Mouse (Mus musculus) frontal cortex, adult (tissue): ENCODE results near the gene Lpp.

Experiments used
- ATAC-seq: cut with Nextera tagmentation; 2 replicates; pipeline ENCODE4 v1.9.2; 2017; ENCODE audit warnings: mild to moderate bottlenecking, moderate library complexity, mixed read lengths; ENCODE audit not compliant: low TSS enrichment

Lpp gene

DNA sequence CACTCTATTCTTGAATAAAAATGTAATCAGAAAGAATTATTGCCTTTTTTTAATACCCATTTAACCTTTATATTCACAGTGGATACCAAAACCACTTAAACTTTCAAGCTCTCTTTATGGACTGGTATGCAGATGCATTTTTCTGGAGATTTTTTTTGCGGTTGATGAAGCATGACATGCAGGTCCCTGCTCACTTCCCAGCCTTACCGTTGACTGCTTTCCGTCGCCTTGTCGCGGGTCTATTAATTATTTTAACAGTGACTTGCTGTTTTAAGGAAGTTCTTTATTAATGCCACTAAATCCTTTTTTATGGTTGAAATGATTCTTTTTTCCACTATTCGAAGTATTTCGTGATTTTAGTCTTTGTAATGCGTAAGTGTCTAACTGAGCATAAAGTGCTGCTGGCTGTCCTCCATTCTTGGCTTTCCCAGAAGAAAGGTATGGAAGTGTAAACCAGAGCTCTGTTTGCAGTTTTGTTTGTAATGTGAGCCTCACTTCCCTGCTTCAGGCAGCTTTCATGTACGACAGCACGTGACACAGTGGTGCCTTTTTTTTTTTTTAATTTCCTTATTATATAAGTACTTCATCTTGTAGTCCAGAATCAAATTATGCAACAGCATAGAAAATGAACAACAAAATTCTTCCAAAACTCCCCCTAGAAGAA lies 526.2 kb downstream of the Lpp start:
- ATAC-seq = no peak

- ATAC-seq = no peak
Measured at GRCm38 (mm10) chr16:24930070-24930469, 536.8 kb downstream of the Lpp start.

- no peak for ATAC-seq
Measured at GRCm38 (mm10) chr16:24930621-24931020, 537.3 kb downstream of the Lpp start.

DNA sequence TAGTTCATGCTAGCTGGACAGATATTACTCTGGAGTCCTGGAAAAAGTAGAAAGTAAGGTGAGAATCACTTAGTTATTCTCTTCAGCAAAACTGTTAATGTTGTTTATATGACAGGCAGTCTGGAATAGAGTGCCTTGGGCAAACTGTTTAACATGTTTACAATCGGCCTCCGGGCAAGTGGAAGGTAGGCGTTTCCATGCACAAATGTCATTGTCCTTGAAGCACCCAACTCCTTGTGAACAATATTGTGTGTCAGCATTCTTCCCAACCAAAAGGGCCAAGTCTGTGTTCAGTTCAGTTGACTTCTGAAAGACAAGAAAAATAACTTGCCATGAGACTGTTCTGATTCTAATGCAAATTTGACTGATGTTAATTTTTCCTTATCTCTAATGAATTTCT lies 539.5 kb downstream of the Lpp start:
- ATAC-seq = no peak

DNA sequence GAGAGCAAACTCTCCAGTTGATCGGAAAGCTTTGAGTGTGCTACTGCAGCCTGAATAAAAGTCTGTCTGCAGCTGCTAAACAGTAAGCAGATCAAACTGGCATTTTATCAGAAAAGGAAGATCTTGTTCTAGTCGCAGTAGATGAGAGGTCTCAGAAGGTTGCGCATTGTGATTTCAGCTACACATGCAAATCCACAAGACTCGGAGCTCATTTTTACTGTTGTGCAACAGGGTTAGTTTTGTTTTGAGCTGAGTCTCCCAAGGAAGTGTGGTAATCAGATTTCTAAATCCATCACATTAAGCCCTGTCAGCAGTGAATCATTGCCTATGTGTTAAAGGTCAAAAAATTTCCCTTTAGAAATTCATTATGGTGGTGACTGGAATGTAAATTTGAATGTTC lies 540.4 kb downstream of the Lpp start:
- ATAC-seq = no peak

- no peak for ATAC-seq
Measured at GRCm38 (mm10) chr16:24941306-24942160, 548.2 kb downstream of the Lpp start.

DNA sequence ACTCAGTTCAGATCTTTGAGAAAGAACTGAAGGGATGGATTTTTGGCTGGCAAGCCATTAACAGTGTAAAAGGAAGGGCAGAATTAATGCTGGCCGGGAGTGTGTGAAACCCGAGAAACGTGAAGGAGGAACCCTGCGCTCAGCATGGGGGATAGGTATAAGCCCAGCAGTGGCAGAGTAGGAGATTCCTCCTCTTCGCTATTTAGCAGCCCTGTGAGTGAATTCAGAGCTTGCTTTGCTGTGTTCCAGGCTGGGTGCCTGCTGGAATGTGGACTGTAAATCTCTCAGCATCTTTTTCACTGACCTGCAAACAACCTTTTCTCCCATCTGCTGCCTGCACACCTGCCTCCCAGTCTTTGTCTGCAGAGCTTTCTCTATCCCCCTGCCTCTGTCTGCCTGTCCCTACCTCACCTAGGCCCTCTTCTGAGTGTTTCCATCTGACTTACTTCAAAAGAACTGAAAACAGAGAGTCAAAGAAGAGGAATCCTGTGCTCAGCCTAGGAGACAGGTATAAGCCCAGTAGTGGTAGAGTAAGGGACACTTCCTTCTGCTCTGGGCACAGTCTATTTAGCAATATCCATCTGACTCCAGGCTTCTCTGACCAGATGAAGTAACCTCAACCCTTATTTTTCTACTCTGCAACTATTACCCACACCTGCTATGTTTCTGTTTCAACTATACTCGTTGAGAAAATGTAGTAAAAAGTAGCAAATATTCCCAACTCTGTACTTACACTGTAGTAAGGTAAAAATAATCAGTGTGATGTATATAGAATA lies 550.4 kb downstream of the Lpp start:
- ATAC-seq = no peak

DNA sequence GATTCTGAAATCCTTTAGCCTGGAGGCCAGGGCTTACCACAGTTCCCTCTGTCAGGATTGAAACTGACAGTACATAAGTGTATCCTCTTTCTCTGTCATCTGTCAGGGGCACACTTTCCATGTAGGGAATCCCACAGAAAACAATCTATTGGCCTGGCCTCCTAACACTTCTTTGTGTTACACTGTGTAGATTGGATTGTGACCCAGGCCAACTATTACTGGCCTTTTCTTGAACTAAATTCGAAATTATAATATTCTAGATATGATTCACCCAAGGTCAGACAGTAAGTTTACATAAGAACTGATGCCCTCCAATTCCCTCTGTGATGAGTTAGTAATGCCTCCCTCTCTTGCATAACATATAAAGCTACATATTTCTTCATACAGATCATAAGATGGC lies 553.0 kb downstream of the Lpp start:
- no peak for ATAC-seq

- ATAC-seq = no peak
Measured at GRCm38 (mm10) chr16:24947485-24947884, 554.2 kb downstream of the Lpp start.

GRCm38 (mm10) chr16:24948091-24948690 lies 554.9 kb downstream of the Lpp start:
- ATAC-seq = no peak

- ATAC-seq = no peak
Measured at GRCm38 (mm10) chr16:24949265-24949664, 556.0 kb downstream of the Lpp start.

DNA sequence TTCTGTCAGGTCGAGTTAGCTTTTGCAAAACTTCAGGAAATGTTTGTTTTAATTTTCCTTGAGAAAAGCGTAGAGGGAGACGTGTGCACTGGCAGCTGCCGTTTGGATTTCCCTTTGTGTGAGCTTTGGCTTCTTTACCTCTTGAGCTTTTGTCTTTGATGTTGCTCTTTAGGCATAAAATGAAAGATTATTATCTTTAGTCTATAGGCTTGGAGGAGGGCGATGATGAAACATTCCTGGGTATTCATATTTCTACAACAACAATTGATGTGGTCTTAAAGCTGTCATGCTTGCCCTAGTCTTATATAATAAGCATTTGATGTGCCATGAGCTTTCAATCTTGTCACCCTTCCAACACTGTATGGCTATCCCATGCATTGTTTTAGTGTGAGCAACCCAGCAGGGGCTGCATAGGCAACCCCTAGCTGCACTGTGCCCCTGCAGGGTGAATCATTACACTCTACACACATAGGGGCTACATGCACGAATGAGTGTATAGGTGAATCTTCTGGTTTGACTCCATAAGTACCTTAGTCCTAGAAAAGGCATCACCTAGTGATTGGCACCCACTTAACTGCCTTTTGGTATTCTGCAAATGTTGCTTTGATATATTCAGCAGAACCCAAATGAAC lies 556.9 kb downstream of the Lpp start:
- no peak for ATAC-seq

DNA sequence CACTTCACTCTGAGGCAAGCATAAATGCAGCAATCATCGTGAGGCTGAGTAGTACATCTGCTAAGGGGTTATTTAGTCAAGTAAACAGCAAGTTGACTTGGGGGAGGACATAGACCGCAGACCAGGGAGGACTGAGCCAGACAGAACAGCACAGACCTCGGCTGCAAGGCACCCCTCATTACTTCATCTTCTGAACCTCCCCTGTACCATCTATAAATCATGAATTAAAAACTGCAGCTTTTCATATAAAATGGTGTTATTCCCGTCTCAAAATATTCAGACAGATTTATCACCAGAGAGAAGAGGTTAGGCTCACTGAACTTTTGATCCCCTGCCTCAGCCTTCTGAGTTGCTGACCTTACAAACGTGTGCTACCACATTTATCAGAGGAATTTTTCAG lies 558.6 kb downstream of the Lpp start:
- no peak for ATAC-seq

DNA sequence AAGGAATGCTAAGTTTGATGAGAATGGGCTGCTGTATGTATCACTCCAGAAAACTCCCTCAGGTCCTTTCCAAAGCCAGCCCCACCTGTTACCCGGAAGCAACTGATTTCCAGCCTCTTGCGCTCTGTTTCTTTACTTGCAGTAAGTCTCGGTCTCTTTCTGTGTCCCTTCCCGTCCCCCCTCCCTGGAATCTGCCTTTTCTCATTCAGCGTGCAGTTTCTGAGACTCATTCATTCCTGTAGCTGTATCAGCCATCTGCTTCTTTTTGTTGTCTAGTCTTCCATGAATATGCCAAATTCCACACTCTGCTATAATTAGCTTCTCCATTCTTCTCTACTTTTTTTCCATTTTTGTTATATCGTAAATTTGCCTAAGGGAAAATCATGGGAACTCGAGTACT lies 561.7 kb downstream of the Lpp start:
- peak; percentile 57 for ATAC-seq

DNA sequence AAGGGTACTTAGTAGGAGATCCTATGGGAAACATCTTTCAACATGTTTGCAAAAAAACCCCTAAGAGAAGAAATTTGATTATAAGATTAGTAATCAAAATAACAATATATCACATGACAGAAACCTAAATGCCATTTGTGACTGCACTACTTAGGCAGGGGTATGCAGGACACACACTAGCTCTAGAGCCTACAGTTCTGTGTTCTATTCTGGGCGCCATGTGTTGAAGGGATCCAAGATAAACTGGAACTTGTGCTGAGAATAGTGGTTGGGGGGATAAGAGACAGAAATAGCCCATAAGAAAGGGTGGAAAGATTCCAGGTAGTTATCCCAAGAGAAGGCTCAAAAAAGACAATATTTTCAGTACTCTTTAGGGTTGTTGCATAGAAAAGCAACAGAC lies 565.4 kb downstream of the Lpp start:
- ATAC-seq = no peak

DNA sequence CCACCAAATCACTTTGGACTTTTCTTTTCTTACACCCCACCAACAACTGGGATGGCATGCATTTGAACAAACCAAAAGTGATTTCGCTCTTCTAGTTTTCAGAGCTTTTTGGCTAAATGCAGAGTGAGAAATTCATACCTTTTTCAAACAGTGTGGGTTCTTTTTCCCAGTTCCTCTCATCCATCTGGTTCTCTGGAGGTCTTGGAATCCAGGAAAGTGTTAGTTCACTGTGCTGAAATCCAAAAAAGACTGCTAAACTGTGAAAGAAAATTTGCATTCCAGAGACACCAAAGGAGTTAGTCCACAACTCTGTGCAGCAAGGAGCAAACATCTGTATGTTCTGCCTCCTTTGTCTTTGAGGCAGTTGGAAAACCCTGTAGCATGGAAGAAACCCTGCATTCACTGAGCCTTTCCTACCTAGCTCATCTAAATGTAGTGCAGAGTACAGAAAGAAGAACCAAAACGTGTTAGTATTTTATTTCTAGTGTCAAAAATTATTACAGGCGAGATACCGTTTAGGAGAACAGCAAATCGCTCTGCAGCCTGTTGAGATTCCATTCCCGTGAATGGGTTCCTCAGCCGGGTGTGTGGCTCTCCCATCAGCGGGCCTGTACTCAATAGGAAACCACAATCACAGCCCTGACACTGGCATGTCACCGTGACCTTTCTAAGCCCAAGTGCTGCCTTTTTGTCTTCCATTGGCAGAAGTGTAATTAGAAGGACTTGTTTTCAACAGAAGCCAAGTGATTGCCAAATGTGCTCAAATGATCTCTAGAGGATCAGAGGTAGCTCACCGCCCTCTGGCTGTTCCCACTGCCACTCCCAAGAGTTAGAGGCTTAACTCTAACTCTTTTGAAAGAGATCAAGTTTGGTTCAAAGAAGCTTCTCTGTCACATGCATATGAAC lies 567.8 kb downstream of the Lpp start:
- peak; percentile 93 for ATAC-seq

- no peak for ATAC-seq
Measured at GRCm38 (mm10) chr16:24964311-24964710, 571.0 kb downstream of the Lpp start.

DNA sequence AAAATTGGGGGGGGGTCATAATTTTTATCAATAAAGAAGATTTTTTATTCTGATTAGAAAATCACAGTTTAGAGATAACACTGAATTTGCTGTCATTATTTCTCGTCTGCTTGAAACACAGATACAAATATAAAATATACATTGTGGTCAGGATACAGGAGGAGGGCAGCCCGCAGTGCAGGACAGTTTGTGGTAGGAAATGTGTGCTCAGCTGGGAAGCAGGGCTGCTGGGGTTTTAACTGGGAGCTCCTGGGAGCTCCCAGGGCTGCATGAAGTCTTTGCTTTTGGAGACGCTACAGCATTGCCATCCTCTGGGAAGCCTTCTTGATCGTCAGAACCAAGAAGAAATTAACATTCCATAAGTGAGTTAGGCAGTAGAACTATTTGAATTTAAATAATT lies 571.8 kb downstream of the Lpp start:
- no peak for ATAC-seq

- peak; percentile 88 for ATAC-seq
Measured at GRCm38 (mm10) chr16:24966460-24966859, 573.2 kb downstream of the Lpp start.

- ATAC-seq = no peak; the same call in 1 of the 2 replicates
Measured at GRCm38 (mm10) chr16:24973009-24973631, 579.8 kb downstream of the Lpp start.
